Mouse (Mus musculus) lung, postnatal 36 days (tissue): ENCODE results near the gene Zdhhc6.
A peak's percentile ranks its signal among the peaks of the same experiment; 100 is the strongest.

Experiments
- DNase-seq: peaks from one replicate; pipeline ENCODE4 v3.0.0; 2022; ENCODE audit warnings: mixed read lengths

Gene Zdhhc6

GRCm38 (mm10) chr19:55315452-55316108 is at the start of gene Zdhhc6:
Gene Zdhhc6 (minus strand): TSS chr19:55316032.
- no peak for DNase-seq

GRCm38 (mm10) chr19:55362606-55363005 is 46.8 kb upstream of the Zdhhc6 start:
- no peak for DNase-seq

GRCm38 (mm10) chr19:55350673-55351378 is 35.0 kb upstream of the Zdhhc6 start:
- DNase-seq: peak; percentile 39

DNA sequence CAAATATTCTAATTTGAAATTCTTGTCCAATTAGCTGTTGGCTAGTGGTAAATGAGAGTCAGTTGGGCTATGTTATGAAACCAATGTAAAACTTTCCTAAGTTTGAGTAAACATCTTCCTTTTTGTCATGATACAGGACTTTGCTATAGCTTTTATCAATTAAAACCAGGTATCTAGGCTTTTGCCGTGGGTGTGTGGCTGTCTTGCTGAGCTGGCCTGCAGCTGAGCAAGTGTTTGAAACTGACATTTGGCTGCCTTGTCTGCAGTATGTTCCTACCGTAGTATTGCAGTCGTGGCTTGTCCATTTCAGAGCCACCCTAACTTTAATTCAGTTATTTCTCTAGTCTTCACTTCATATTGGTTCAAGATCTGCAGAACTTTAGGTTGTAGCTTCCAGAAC is 32.4 kb upstream of the Zdhhc6 start:
- no peak for DNase-seq

DNA sequence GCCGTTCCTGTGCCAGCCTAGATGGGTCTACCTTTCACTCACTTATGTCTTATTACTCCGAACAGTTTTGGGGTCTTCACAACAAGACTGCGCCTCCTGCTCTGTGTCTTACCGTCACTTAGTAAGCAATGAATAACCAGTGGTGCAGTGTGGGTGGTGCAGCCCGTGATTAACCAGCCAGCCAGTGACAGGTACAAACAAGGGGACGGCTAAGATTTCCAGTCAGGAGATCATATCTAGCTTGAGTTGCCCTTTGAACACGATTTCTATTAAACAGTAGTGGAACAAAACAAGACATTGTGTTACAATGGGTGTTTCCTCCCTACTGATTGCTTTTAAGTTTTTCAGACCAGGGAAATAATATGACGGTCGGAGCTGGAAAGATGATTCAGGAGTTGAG is 27.4 kb upstream of the Zdhhc6 start:
- no peak for DNase-seq

GRCm38 (mm10) chr19:55342423-55342822 is 26.6 kb upstream of the Zdhhc6 start:
- no peak for DNase-seq

DNA sequence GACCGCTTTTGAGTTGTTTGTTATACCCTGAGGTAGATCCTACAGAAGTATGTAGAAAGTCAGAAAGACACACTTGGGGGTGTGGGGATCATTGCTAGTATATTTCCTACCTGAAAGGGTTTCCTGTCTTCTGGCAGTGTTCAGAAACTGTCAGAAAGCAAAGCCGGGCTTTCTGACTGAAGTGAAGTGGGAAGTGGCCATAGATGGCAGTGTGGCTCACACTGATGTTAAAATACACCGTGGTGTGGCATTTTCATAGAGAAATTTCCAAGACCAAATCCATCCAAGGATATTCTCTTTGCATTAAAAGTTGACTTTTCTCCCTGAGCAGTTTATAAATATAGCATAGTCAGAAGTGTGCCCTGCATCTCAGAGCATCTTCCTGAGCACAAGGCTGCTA is 25.5 kb upstream of the Zdhhc6 start:
- no peak for DNase-seq

DNA sequence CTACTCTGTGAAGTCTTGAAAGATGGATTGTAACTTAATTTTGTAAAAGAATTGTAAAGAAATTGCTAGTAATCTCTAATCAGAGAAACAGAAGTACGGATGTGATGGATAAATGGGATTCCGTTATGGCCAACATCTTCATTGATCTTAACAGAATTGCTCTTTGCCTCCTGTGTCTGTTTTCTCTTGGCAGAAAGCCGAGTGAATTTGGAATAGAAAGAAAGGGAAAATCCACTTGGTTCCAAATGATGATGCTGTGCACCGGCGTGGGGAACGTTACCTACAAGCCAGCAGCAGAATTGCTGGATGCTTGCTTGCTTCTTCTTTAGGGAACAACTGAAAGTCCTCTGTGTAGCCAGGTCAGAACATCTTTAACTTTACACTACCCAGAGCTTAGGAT is 24.7 kb upstream of the Zdhhc6 start:
- no peak for DNase-seq

DNA sequence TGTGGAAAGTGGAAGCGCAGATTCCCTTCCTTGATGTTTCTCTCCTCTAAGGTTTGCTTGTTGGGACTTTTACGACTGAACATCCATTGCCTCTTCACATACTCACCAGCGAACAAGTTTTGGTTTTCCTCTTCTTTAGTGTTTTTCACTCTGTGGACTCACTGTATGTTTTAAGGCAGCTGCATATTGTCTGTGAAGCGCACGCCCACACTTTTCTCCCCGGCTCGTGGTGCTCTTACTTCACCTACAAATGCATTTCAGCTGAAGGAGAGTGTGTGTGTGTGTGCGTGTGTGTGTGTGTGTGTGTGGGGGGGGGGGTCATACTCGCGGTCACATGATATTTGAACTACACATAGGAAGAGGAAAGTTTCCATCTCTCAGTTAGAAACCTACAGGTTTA is 21.8 kb upstream of the Zdhhc6 start:
- DNase-seq: no peak

GRCm38 (mm10) chr19:55337066-55337465 is 21.2 kb upstream of the Zdhhc6 start:
- DNase-seq: no peak

DNA sequence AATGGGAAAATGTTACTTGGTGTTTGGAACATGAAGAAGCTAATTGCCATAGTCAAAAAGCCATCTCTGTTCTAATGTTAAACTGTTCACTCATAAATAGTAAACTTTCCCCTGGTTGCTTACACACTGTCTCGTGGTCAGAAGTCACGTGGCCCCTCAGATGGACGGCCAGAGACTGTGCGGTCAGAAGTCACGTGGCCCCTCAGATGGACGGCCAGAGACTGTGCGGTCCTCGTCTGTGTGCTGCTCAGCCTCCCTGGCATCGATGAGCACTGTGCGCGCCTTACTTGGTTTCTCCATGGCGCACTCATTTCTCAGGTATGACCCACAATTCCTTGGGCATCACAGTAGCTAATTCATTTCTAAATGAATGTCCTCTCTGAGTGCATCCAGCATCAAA is 20.6 kb upstream of the Zdhhc6 start:
- DNase-seq: peak; percentile 26

GRCm38 (mm10) chr19:55335881-55336280 is 20.0 kb upstream of the Zdhhc6 start:
- peak; percentile 51 for DNase-seq

DNA sequence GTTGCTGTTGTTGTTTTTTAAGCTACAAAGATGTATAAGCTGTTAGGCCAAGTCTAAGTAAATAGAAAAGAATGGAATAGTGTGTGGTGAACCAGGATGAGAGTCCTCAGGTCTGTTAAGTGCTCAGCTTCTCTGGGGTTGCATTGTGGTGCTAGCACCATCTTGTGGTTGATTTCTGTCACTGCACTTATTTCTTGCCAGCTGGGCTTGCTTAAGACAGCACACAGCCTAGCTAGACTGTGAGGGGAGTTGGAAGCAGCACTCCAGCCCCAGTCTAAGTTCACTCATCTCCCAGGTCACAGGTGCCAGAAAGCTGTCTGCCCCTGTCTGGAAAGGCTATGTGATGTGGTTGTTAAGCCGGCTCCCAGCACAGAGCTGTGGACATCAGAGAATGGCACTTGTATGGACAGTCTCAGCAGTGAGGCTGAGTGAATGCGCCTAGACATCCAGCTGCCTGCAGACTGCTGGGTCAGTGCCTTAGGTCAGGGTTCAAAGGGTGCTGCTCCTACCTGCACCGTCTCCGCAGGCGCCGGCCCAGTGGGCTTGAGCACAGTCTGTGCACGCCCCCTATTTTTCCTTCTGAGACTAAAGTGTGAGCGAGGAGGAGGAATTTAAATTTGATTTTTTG is 16.9 kb upstream of the Zdhhc6 start:
- DNase-seq: peak; percentile 88

- no peak for DNase-seq
Observed at GRCm38 (mm10) chr19:55331776-55332175, 15.9 kb upstream of the Zdhhc6 start.

DNA sequence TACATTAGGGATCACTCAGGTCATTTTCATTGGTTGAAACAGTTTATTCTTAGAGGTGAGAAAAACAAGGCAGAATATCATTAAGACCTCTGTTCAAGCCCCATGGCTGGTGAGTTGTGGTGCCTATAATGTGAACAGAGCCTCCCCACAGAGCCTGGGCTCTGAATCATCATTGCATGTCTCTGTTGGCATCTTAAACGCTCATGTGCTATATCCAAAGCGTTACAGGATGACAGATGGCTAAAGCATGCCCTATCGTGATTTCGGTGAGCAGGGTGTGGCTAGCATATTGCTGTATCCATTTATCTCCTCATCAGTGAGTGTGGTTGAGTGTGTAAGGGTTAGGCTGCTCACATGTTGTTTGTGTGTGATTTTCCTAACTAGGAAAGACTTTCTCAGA is 11.7 kb upstream of the Zdhhc6 start:
- DNase-seq: no peak

- no peak for DNase-seq
Observed at GRCm38 (mm10) chr19:55322604-55323003, 6.8 kb upstream of the Zdhhc6 start.

GRCm38 (mm10) chr19:55319521-55319920 is 3.7 kb upstream of the Zdhhc6 start:
- no peak for DNase-seq

DNA sequence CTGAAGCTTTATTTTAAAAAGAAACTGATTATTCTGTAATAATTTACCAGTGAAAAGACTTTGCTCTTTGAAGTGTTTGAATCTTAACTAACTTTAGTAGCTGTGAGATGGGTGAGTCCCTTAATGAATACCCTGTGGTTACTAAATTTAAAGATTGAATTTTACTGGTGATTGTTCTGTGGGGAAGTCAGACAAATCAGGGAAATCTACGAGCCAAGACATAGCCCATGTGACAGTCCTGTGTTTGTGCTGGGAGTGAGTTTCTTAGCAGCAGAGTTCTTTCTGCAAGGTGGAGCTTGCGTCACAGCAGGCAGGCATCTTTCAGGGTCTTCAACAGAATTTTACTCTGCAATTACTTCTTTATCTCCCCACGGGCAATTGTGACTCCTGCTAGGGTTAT is 3.2 kb upstream of the Zdhhc6 start:
- no peak for DNase-seq

GRCm38 (mm10) chr19:55316901-55317300 is 1.1 kb upstream of the Zdhhc6 start:
- DNase-seq: no peak

GRCm38 (mm10) chr19:55316109-55316714 is 380 bp upstream of the Zdhhc6 start, which contains the start of gene Vti1a:
Gene Vti1a (plus strand): TSS chr19:55316295.
- peak; percentile 92 for DNase-seq

GRCm38 (mm10) chr19:55313649-55314048 is 2.2 kb downstream of the Zdhhc6 start:
- no peak for DNase-seq

DNA sequence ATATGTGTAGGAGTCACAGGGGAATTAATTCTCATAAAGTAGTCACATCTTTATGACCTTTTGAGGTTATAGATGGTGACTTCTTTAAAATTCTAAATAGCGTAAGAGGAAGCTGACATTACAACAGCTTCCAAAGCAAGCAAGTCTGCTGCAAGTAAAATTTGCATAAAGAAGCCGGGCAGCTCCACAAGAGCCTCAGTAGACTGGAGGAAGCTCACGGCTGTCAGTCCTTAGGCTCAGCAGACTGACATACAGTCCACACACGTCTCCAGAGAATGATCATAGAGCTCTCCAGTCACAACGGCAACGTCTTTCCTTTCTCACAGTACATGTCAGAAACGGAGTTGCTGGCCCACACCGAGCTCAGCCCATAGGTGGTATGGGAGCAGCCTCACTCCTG is 4.0 kb downstream of the Zdhhc6 start:
- DNase-seq: no peak

GRCm38 (mm10) chr19:55305024-55305423 is 10.8 kb downstream of the Zdhhc6 start:
- no peak for DNase-seq

DNA sequence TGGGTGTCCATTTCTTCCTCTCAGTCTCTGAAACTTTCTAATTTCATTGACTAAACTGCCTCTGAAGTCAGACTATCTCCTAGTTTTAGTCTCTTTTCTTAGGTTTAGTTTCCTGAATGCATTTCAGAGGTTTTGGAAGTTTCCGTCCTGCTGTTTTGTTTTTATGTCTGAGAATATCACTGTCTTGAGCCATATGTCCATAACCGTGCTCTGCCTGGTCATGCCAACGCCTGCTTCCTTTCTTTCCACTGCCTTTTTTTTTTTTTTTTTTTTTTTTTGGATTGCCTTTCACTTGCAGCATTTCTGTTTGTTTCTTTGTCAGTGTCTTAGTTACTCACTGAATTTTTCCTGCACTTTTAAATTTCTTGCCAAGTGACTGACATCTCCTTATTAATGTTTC is 15.3 kb downstream of the Zdhhc6 start:
- no peak for DNase-seq
